Mouse (Mus musculus): Measurements from ENCODE around the gene Tarbp1.
"Not testable (repeated sequence)": the region's sequence is repeated elsewhere in the genome, so short reads cannot be mapped to it uniquely, and the experiment has no call there.

Gene Tarbp1

DNA sequence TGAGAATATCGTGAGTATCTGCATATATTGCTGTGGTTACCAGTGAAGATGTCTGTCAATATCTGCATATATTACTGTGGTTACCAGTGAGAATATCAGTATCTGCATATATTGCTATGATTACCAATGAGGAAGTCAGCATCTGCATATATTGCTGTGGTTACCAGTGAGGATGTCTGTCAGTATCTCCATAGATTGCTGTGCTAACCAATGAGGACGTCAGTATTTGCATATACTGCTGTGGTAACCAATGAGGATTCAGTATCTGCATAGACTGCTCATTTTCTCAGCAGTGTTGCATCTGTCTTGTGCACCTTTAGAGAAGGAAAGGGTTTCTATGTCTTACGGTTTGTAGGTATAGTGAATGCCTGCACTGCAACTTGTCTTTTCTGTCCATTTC, 54.0 kb downstream of the Tarbp1 start:
- DNase-seq (ENCODE audit: low spot score in 2 of 2), result no peak

DNA sequence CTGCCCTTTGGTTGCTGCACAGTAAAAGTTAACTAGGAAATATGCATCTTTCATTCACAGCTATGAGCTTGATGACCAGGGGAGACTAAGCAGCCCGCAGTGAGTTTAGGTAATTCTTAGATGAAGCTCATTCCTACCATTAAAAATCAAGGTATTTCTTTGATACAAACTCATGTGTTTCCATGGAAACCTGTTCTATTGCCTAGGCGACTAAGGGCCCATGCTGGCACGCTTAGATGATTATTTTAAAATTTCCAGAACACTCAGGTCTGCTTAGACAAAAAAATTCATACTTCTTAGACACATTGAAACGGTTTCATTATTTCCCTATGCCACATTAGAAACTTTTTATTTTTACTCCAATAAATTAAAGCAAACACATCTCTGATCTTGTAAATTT, 69.8 kb downstream of the Tarbp1 start:
- DNase-seq (ENCODE audit: low spot score in 2 of 2), result no peak

DNA sequence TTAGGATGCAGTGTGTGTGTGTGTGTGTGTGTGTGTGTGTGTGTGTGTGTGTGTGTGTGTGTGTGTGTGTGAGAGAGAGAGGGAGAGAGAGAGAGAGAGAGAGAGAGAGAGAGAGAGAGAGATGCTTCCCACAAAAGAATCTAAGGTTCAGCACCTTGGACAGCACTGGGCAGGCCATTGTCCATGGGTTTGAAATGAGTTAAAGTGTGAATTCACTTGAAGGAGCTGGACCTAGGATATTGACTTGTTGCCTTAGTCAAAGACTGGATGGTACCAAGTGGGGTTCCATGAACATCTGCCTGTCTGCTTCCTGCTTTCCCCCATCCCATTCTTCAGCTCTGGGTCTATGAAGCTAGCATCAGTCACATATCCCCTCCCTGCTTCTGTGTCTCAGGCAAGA, 70.3 kb downstream of the Tarbp1 start:
- not testable (repeated sequence) for DNase-seq (ENCODE audit: low spot score in 2 of 2)

DNA sequence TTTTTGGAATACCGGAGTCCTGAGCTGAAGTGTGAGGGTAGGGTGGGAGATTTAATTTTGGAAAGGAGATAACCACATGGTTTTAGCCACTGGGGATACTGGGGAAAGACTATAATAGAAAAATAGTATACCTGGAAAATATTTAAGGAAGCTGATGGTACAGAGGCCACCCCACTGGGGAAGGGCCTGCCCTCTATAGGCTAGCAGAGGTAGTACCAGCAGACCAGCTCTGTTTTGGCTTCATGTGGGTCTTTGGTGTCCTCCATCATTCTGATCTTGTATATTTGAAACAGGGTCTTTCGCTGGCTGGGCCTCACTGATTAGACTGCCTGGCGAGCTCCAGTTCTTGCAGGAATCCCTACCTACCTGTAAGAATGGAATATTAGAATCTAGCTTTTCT, 76.5 kb downstream of the Tarbp1 start:
- DNase-seq (ENCODE audit: low spot score in 2 of 2), result no peak

DNA sequence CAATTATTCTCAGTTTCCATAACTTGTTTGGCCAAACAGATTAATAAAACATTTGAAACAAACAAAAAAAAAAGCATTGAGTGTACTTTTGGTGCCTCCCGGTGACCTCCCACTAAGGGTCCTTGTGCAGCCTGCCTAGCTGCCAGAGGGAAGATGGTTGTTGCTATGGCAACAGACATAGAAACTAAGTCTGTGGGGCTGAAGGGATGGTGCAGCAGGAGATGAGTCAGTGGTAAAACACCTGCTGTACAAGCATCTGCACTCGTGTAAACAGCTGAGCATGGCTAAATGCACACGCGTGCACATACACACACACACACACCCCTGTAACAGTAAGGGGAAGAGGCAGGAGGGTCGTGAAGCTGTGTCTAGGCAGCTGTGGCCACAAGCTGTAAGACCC, 78.9 kb downstream of the Tarbp1 start:
- DNase-seq (ENCODE audit: low spot score in 2 of 2), result no peak

DNA sequence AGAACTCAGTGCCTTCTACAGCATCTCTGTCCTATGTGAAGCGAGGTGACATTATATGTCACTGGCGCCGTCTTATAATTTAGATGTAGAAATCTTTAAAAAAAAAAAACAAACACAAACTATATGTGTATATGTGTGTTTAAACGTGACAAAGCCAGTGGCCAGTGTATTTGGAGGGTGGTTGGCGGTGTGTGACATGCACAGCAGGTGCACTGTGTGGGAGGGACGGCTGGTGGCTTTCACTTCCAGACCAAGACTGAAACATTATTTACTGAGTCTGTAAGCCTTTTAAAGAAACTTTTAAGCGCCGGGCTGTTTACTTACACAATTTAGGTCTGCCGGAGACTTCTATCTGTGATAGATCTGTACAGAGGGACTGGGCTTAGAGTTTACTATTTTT, 79.5 kb downstream of the Tarbp1 start:
- peak; percentile 20 to 27 for DNase-seq (ENCODE audit: low spot score in 2 of 2)

DNA sequence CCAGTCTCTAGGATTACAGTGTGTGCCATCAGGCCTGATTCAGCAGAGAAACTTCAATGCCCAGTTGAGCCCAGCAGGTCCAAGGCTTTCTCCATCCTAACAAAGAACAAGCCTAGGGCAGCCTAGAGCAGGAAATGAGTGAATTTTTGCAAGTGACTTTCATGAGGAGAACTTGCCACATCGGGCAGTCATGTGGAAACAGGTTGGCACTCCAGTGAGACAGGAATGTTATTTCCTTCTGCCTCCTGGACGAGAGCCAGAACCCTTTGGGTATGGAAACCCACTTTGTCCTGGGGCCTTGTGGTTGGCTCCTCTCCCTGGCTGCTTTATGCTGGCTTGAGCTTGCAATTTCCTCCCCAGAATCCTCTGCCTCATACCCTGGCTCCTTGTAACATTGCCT, 83.3 kb downstream of the Tarbp1 start:
- no peak for DNase-seq (ENCODE audit: low spot score in 2 of 2)

DNA sequence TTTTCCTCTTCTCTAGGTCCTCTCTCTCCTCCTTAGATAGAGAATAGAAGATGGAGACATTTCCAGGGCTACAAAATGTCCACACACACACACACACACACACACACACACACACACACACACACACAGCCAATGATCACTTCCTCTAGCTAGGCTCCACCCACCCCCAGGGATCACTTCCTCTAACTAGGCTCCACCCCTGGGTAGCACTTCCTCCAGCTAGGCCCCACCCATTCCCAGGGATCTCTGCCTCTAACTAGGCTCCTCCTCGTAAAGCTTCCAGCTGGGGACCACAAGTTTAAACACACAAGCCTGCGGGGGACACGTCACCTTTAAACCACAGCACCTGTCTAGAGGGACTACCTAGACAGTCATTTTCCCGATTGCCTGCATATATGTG, 87.3 kb downstream of the Tarbp1 start:
- peak; percentile 5 to 16 for DNase-seq (ENCODE audit: low spot score in 2 of 2)

DNA sequence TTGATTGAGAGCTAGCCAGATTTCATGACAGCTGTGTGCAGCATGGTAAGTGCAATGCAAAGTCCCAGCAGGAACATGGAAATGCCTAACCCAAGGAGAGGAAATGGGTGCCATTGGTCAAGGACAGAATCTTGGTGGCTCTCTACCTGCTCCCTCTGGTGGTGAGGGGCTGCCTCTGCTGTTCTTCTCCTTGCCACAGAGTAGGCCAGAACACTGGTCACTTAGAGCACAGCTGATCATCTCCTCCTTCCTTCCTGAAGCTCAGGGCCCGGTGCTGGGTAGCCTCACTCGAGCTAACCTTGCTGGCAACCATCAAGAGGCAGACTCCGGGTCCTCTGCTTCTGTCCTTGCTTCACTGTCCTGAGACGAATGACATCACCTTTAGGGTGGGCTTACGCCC, 92.1 kb downstream of the Tarbp1 start:
- no peak for DNase-seq (ENCODE audit: low spot score in 2 of 2)

DNA sequence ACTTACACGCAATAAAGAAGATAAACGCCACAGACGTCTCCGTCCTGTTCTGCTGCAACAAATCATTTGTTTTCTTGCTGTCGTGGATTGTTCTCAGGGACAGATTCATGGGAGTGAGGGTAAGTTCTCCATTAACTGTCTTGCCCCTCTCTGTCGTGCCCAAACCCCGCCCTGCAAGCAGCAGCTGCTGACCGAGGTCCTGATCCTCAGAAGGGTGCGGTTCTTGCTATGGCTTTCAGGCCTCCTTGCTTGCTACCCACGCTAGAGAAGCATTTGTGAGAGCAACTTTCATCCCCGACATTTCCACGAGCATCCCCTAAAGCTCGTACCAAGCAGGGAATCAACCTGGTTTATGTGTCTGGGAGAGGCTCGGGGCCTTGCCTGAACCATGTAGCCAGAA, 92.6 kb downstream of the Tarbp1 start:
- DNase-seq (ENCODE audit: low spot score in 2 of 2), result no peak

DNA sequence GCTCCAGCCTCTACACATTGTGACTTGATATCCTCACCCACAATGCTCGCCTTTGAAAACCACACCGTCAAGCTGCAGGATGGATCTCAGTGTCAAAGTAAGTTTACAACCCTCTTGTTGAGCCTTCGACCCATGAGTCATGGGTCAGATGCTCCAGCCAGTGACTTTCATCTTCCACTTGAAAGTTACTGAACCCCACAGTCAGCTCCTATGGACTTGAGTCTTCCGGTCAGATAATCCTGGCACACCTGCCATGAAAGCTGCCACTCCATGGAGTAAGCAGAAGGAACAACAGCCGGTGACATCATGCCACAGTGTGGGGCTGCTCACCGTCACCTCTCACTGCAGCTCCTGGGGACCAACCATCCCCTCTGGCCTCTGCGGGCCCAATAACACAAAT, 93.6 kb downstream of the Tarbp1 start:
- DNase-seq (ENCODE audit: low spot score in 2 of 2), result no peak

DNA sequence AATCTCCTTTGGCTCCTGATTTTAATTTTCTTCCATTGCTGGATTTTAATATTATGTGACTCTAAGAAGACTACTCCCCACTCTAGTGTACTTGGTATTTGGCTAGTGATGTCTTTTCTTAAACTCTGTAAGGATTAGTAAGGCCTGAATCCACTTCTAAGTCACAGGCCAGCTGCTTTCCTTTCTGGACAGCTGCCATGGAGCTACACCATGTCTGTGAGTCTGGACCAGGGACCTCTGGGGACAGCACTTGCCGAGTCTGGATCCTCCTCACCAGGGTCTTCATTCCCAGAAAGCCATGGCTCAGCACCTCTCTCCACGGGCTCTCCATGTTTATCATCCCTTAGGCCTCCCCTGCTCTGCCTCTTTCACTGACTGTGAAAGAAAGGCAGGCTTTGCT, 94.7 kb downstream of the Tarbp1 start:
- DNase-seq (ENCODE audit: low spot score in 2 of 2), result no peak

DNA sequence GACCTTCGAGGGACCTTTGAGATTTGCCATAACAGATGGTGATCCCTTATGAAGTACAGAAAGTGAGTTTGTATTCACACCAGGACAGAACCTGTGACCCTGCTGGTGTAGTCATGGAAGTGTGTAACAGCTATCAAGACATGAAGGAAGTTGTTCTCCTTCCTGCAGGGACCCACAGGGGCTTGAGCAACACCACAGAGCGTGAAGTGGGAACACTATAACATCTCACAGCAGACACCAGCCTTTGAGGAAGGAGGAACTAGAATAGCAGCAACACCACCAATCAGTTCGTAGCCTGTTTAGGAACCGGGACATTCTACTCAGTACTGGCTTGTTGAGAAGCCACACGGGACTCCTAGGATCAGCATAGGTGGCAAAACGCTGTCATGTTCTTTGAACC, 95.3 kb downstream of the Tarbp1 start:
- DNase-seq (ENCODE audit: low spot score in 2 of 2), result no peak

Data from spleen, postnatal 36 days (tissue).